Mouse (Mus musculus): ENCODE measurements at regions not wholly inside any gene's neighbourhood (a gene's known extent, or its start where the extent isn't known, plus 50 kb on each side); places are given as distances from the start of the nearest gene placed in this dataset.

- TF ChIP-seq CTCF (IDR thresholded peaks at IDR 0.05; ENCODE audit: control insufficient read depth, insufficient read depth, low read length) (no peak), POLR2A (IDR thresholded peaks at IDR 0.05; ENCODE audit: borderline replicate concordance, control insufficient read depth, low read depth, low read length) (no peak)
Observed at GRCm38 (mm10) chr1:95508718-95509117, 158.7 kb downstream of the St8sia4 start.
